Mouse (Mus musculus) limb, embryonic 15.5 days (tissue): ENCODE measurements around the gene Fam169a. TPM values are rescaled to one million over a fixed set of nuclear protein-coding genes. Genes with fewer than 3 reads are reported as not detected.
"Not testable (repeated sequence)": the region's sequence is repeated elsewhere in the genome, so short reads cannot be mapped to it uniquely, and the experiment has no call there.

Source experiments
- ATAC-seq: fragments of 200-750 bp; cut with Nextera tagmentation; 2 replicates; pipeline ENCODE4 v1.8.0; 2017; ENCODE audit warnings: low read depth, moderate TSS enrichment; ENCODE audit not compliant: insufficient number of reproducible peaks, low FRiP score, low TSS enrichment
- H3K27ac ChIP-seq: fragments of 300-500 bp; sonication (generic); 2 replicates; pipeline ENCODE4 v1.5.1; 2015; ENCODE audit warnings: moderate library complexity, mild to moderate bottlenecking, inconsistent platforms
- H3K27me3 ChIP-seq: fragments of 300-500 bp; sonication (generic); 2 replicates; pipeline ENCODE4 v1.6.1; 2015; ENCODE audit warnings: inconsistent platforms
- H3K36me3 ChIP-seq: fragments of 300-500 bp; sonication (generic); 2 replicates; pipeline ENCODE4 v1.6.1; 2015; ENCODE audit warnings: inconsistent platforms
- H3K4me1 ChIP-seq: fragments of 300-500 bp; sonication (generic); 2 replicates; pipeline ENCODE4 v1.6.1; 2015; ENCODE audit warnings: inconsistent platforms
- H3K4me2 ChIP-seq: fragments of 300-500 bp; sonication (generic); 2 replicates; pipeline ENCODE4 v1.6.1; 2015; ENCODE audit warnings: mild to moderate bottlenecking, inconsistent platforms
- H3K4me3 ChIP-seq: fragments of 300-500 bp; sonication (generic); 2 replicates; pipeline ENCODE4 v1.5.1; 2015; ENCODE audit warnings: mild to moderate bottlenecking, inconsistent platforms
- H3K9ac ChIP-seq: fragments of 300-500 bp; sonication (generic); 2 replicates; pipeline ENCODE4 v1.6.1; 2015; ENCODE audit warnings: inconsistent platforms
- H3K9me3 ChIP-seq: fragments of 300-500 bp; sonication (generic); 2 replicates; pipeline ENCODE4 v1.6.1; 2016; ENCODE audit warnings: inconsistent platforms
- WGBS: fragments of 180-500 bp; shearing (Covaris S2); methylation state at CpG from one replicate; pipeline ENCODE4 v1.1.7; 2015; 5-methylcytosine and 5-hydroxymethylcytosine counted together
- polyA plus RNA-seq: library from polyadenylated mRNA; unstranded; fragments of >200 nt; fragmentation: Nextera tagmentation; extraction: Ambion mirVana; gene quantifications from 2 replicates; pipeline ENCODE4 v1.2.1, GENCODE M21; 2015

Fam169a gene
- polyA plus RNA-seq, 1 experiment from 2014 or later = 1.6 TPM

- Histone ChIP-seq H3K4me3 (no peak overlapping the region), H3K4me2 (no peak overlapping the region), H3K9me3 (no peaks in the 10 kb centered on the region), H3K36me3 (no peaks in the 10 kb centered on the region), H3K9ac (no peak overlapping the region), H3K4me1 (no peaks in the 10 kb centered on the region), H3K27ac (no peak overlapping the region), H3K27me3 (no peaks in the 10 kb centered on the region)
- WGBS = 83% methylated on average over 3 of the region's 3 CpGs
- ATAC-seq = no peak
Measured at GRCm38 (mm10) chr13:97080615-97081014, 13.5 kb downstream of the Fam169a start.

GRCm38 (mm10) chr13:97082432-97082831, 15.3 kb downstream of the Fam169a start:
- H3K27ac ChIP-seq = no peak overlapping the region
- H3K4me2 ChIP-seq = no peak overlapping the region
- ATAC-seq = no peak
- H3K4me1 ChIP-seq = no peaks in the 10 kb centered on the region
- no peak overlapping the region for H3K4me3 ChIP-seq
- 82% methylated on average over 7 of the region's 7 CpGs for WGBS
- no peaks in the 10 kb centered on the region for H3K36me3 ChIP-seq
- no peaks in the 10 kb centered on the region for H3K9me3 ChIP-seq
- no peaks in the 10 kb centered on the region for H3K27me3 ChIP-seq
- no peak overlapping the region for H3K9ac ChIP-seq

GRCm38 (mm10) chr13:97086316-97086715, 19.2 kb downstream of the Fam169a start:
- no peak overlapping the region for H3K9ac ChIP-seq
- H3K4me2 ChIP-seq = no peak overlapping the region
- H3K4me3 ChIP-seq = no peak overlapping the region
- H3K9me3 ChIP-seq = no peaks in the 10 kb centered on the region
- H3K36me3 ChIP-seq = no peaks in the 10 kb centered on the region
- H3K4me1 ChIP-seq = no peaks in the 10 kb centered on the region
- 78% methylated on average over 8 of the region's 9 CpGs for WGBS
- H3K27ac ChIP-seq = no peak overlapping the region
- ATAC-seq = no peak
- no peaks in the 10 kb centered on the region for H3K27me3 ChIP-seq

- ATAC-seq = no peak
- Histone ChIP-seq H3K9me3 (no peaks in the 10 kb centered on the region), H3K27ac (no peak overlapping the region), H3K36me3 (no peaks in the 10 kb centered on the region), H3K4me2 (no peak overlapping the region), H3K4me1 (no peaks in the 10 kb centered on the region), H3K9ac (no peak overlapping the region), H3K4me3 (no peak overlapping the region), H3K27me3 (no peaks in the 10 kb centered on the region)
- 95% methylated on average over 6 of the region's 6 CpGs for WGBS
Measured at GRCm38 (mm10) chr13:97087421-97087820, 20.3 kb downstream of the Fam169a start.

GRCm38 (mm10) chr13:97088183-97088582, 21.1 kb downstream of the Fam169a start:
- WGBS = 87% methylated on average over 3 of the region's 3 CpGs
- Histone ChIP-seq H3K36me3 (no peaks in the 10 kb centered on the region), H3K4me1 (no peaks in the 10 kb centered on the region), H3K27me3 (no peaks in the 10 kb centered on the region), H3K4me2 (no peak overlapping the region), H3K4me3 (no peak overlapping the region), H3K9me3 (no peaks in the 10 kb centered on the region), H3K9ac (no peak overlapping the region), H3K27ac (no peak overlapping the region)
- no peak for ATAC-seq

GRCm38 (mm10) chr13:97095726-97096125, 28.6 kb downstream of the Fam169a start:
- no peaks in the 10 kb centered on the region for H3K27me3 ChIP-seq
- no peak overlapping the region for H3K4me3 ChIP-seq
- WGBS = 85% methylated on average over 4 of the region's 4 CpGs
- no peak overlapping the region for H3K9ac ChIP-seq
- H3K4me2 ChIP-seq = no peak overlapping the region
- no peaks in the 10 kb centered on the region for H3K4me1 ChIP-seq
- no peak for ATAC-seq
- H3K36me3 ChIP-seq = no peaks in the 10 kb centered on the region
- no peak overlapping the region for H3K27ac ChIP-seq
- H3K9me3 ChIP-seq = no peaks in the 10 kb centered on the region

GRCm38 (mm10) chr13:97099187-97099852, 32.2 kb downstream of the Fam169a start, which contains the start of gene Gm6169:
TSS of gene Gm6169 (minus strand) at chr13:97099237.
- H3K9me3 ChIP-seq = no peaks in the 10 kb centered on the region
- H3K27ac ChIP-seq = no peak within 1 kb of the TSS
- no peaks in the 10 kb centered on the region for H3K36me3 ChIP-seq
- no peak within 1 kb of the TSS for H3K4me3 ChIP-seq
- ATAC-seq = no peak
- no peaks in the 10 kb centered on the region for H3K4me1 ChIP-seq
- 79% methylated on average over 22 of the region's 22 CpGs for WGBS
- H3K9ac ChIP-seq = no peak within 1 kb of the TSS
- no peaks in the 10 kb centered on the region for H3K27me3 ChIP-seq
- no peak within 1 kb of the TSS for H3K4me2 ChIP-seq

- H3K4me1 ChIP-seq = no peaks in the 10 kb centered on the region
Measured at GRCm38 (mm10) chr13:97104996-97105395, 37.9 kb downstream of the Fam169a start.

GRCm38 (mm10) chr13:97107721-97108120, 40.6 kb downstream of the Fam169a start:
- H3K4me3 ChIP-seq, H3K27me3 ChIP-seq, ATAC-seq, H3K9ac ChIP-seq, H3K4me1 ChIP-seq, H3K36me3 ChIP-seq, H3K4me2 ChIP-seq, H3K27ac ChIP-seq, H3K9me3 ChIP-seq: not testable (repeated sequence)
- 94% methylated on average over 4 of the region's 4 CpGs for WGBS

More at GRCm38 (mm10) chr13:97104996-97105395, 37.9 kb downstream of the Fam169a start:
- H3K27me3 ChIP-seq = no peaks in the 10 kb centered on the region
- H3K4me2 ChIP-seq = no peak overlapping the region
- H3K27ac ChIP-seq = no peak overlapping the region
- 74% methylated on average over 7 of the region's 7 CpGs for WGBS
- H3K9me3 ChIP-seq = no peaks in the 10 kb centered on the region
- no peak overlapping the region for H3K4me3 ChIP-seq
- ATAC-seq = no peak
- H3K36me3 ChIP-seq = no peaks in the 10 kb centered on the region
- no peak overlapping the region for H3K9ac ChIP-seq

- 81% methylated on average over 4 of the region's 4 CpGs for WGBS
- no peak for ATAC-seq
- Histone ChIP-seq H3K27ac (no peak overlapping the region), H3K36me3 (no peaks in the 10 kb centered on the region), H3K4me3 (no peak overlapping the region), H3K4me1 (no peaks in the 10 kb centered on the region), H3K4me2 (no peak overlapping the region), H3K9me3 (no peaks in the 10 kb centered on the region), H3K9ac (no peak overlapping the region), H3K27me3 (no peaks in the 10 kb centered on the region)
Measured at GRCm38 (mm10) chr13:97109046-97109445, 42.0 kb downstream of the Fam169a start.

- 57% methylated on average over 3 of the region's 3 CpGs for WGBS
- Histone ChIP-seq H3K27me3 (no peaks in the 10 kb centered on the region), H3K27ac (no peak overlapping the region), H3K36me3 (no peaks in the 10 kb centered on the region), H3K4me2 (no peak overlapping the region), H3K9me3 (no peaks in the 10 kb centered on the region), H3K4me1 (no peaks in the 10 kb centered on the region), H3K4me3 (no peak overlapping the region), H3K9ac (no peak overlapping the region)
- no peak for ATAC-seq
Measured at GRCm38 (mm10) chr13:97121341-97121740, 54.3 kb downstream of the Fam169a start.

GRCm38 (mm10) chr13:97129654-97130053, 62.6 kb downstream of the Fam169a start:
- WGBS = 95% methylated on average over 4 of the region's 4 CpGs
- H3K9ac ChIP-seq, H3K4me1 ChIP-seq, H3K27ac ChIP-seq, H3K9me3 ChIP-seq, ATAC-seq, H3K4me2 ChIP-seq, H3K4me3 ChIP-seq, H3K27me3 ChIP-seq: not testable (repeated sequence)
- peaks cover 20% of the 10 kb centered on the region for H3K36me3 ChIP-seq

- no CpG with 5 or more reads among the region's 2 CpGs for WGBS
Measured at GRCm38 (mm10) chr13:97130413-97130812, 63.3 kb downstream of the Fam169a start.

More at GRCm38 (mm10) chr13:97130413-97130812, 63.3 kb downstream of the Fam169a start:
- H3K4me1 ChIP-seq, ATAC-seq, H3K9me3 ChIP-seq, H3K9ac ChIP-seq, H3K27ac ChIP-seq, H3K4me3 ChIP-seq, H3K27me3 ChIP-seq, H3K4me2 ChIP-seq: not testable (repeated sequence)
- H3K36me3 ChIP-seq = peaks cover 23% of the 10 kb centered on the region
